Mouse (Mus musculus): ENCODE measurements around the gene Dact1. TPM values are rescaled to one million over a fixed set of nuclear protein-coding genes. Genes with fewer than 3 reads are reported as not detected.

The Dact1 gene
- polyA plus RNA-seq, 1 experiment from 2014 or later, result 38.7 TPM

DNA sequence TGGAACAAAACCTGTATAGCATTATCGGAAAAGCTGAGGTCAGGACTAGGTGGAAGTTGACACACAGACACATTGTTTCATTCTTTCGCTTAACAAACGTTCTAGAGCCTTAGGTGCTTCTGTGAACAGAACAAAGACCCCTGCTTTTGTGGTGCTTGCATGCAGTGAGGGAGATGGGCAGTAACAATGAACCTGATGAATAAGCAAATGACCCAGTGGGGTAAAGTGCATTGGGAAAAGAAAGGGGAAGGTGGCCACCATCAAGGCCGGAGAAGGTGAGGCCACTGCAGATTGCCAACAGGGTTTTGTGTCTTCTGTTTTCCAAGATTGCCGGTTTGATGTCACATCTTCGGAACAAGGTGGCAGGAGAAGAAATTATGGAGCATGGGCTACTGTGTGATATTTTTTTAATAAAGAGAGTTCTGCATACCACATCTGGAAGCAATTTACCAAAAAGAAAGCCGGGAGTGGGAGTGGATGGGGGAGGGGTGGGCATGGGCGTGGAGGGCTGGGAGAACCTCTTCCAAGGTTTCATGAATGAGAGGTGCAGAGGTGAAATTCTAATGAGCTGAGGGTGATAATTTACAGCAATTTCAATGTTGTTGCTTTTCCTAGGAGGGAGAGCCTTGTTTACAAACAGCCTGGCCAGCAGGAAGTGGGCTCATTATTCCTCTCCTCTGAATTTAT, 12.7 kb upstream of the Dact1 start:
- H3K4me1 ChIP-seq, result peaks cover 15% of the 10 kb centered on the region
- no peak overlapping the region for H3K27ac ChIP-seq (replicated peaks)
- H3K9me3 ChIP-seq, result no peaks in the 10 kb centered on the region
- no peak for ATAC-seq (replicated peaks)
- WGBS, result 53% methylated on average over 8 of the region's 8 CpGs
- no peak overlapping the region for H3K4me2 ChIP-seq (replicated peaks)
- H3K36me3 ChIP-seq, result no peaks in the 10 kb centered on the region
- H3K9ac ChIP-seq (replicated peaks), result no peak overlapping the region
- no peaks in the 10 kb centered on the region for H3K27me3 ChIP-seq
- H3K4me3 ChIP-seq, result no peak overlapping the region

DNA sequence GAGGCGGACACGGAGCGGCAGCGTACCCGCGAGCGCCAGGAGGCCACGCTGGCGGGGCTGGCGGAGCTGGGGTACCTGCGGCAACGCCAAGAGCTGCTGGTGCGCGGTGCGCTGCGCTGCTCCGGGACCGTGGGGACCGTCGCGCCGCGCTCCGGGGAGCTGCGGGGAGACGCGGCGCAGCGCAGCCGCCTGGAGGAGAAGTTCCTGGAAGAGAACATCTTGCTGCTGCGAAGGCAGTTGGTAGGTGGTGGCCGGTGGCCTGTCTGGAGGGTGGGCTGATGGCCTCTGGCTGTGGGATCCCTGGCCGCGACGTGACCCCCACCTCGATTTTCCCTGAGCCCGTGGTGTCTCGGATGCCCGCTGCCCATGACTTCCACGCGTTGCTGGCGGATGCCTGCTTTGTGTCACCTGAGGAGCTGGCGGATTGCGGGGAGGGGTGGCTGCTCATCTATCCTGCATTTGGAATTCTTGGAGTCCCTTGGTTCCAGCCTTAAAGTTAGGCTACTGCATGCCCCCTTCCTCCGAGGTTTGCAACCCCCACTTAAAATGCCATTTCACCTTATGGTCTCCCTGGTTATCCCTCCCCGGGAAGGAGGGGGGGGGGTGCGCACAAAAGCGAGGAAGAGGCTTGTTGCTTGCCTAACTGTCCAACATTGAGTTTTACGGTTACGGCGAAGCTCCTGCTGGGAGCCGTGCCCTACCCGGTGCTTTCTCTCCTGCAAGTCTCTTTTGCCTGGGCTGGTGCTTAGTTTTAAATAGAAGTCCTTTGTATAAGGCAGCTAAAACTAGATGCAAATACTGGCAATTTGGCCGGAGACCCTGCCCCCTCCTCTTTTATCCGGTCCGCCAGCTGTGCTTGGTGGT, 616 bp downstream of the Dact1 start:
- H3K36me3 ChIP-seq, result peaks cover 4% of the 10 kb centered on the region; the same call in 1 of the 2 replicates
- H3K27me3 ChIP-seq, result no peaks in the 10 kb centered on the region
- under 1% methylated on average over 47 of the region's 56 CpGs for WGBS
- peaks cover 20% of the 10 kb centered on the region for H3K4me1 ChIP-seq
- peak overlapping the region; percentile 88 for H3K4me3 ChIP-seq
- peak; percentile 73 for ATAC-seq (replicated peaks)
- H3K9ac ChIP-seq (replicated peaks), result peak overlapping the region; percentile 86
- no peaks in the 10 kb centered on the region for H3K9me3 ChIP-seq
- H3K27ac ChIP-seq (replicated peaks), result peak overlapping the region; percentile 89
- peak overlapping the region; percentile 77 for H3K4me2 ChIP-seq (replicated peaks)

DNA sequence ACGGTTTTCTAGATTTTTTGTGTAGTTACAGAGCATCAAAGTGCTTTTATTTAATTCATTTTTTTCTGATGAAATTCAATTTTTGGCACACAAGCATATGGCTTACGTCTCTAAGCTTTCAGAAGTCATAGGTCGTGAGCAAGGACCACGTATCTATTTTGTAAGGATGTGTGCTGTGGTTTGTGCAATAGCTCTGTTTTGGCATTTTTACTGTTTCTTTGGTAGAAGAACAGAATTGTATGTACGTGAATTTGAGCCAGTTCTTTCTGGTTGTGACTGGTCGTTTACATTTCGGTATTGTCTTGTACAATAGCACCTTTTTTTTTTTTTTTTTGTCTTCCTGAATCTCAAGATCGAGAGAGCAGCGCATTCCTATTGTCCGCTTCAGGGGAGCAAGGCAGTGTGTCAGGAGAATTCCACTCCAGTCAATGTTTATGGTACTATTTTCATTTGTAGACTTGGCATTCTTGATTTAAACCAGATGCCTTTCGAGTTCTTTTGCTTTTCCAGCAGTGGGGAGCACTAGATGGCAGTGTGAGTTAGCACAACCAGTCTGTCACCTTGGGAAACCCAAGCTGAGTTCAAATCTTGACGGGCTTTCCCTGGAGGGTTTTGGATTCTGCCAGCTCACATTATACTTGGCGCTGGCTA, 1.7 kb downstream of the Dact1 start:
- Histone ChIP-seq H3K4me2 (replicated peaks) (peak overlapping the region; percentile 77), H3K27me3 (no peaks in the 10 kb centered on the region), H3K4me1 (peaks cover 20% of the 10 kb centered on the region), H3K27ac (replicated peaks) (peak overlapping the region; percentile 89), H3K4me3 (peak overlapping the region; percentile 88), H3K9me3 (no peaks in the 10 kb centered on the region), H3K9ac (replicated peaks) (peak overlapping the region; percentile 86), H3K36me3 (peaks cover 4% of the 10 kb centered on the region; the same call in 1 of the 2 replicates)
- 22% methylated on average over 13 of the region's 13 CpGs for WGBS
- no peak for ATAC-seq (replicated peaks)

DNA sequence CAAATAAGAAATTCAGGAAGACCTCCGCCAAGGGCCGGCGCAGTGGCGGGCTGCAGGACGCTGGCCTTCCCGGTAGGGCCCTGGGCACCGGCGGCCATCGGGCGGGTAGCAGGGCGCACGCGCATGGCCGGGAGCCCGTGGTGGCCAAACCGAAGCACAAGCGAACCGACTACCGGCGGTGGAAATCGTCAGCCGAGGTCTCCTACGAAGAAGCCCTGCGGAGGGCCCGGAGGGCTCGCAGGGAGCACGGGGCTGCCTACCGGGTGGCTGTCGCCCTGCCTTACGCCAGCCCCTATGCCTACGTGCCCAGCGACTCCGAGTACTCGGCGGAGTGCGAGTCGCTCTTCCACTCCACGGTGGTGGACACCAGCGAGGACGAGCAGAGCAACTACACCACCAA, 8.6 kb downstream of the Dact1 start:
- no peaks in the 10 kb centered on the region for H3K4me1 ChIP-seq
- H3K9ac ChIP-seq (replicated peaks), result no peak overlapping the region
- no peak overlapping the region for H3K4me2 ChIP-seq (replicated peaks)
- ATAC-seq (replicated peaks), result no peak
- peaks cover 36% of the 10 kb centered on the region for H3K36me3 ChIP-seq
- H3K9me3 ChIP-seq, result no peaks in the 10 kb centered on the region
- 78% methylated on average over 40 of the region's 40 CpGs for WGBS
- H3K27me3 ChIP-seq, result no peaks in the 10 kb centered on the region
- H3K4me3 ChIP-seq, result no peak overlapping the region
- H3K27ac ChIP-seq (replicated peaks), result no peak overlapping the region

DNA sequence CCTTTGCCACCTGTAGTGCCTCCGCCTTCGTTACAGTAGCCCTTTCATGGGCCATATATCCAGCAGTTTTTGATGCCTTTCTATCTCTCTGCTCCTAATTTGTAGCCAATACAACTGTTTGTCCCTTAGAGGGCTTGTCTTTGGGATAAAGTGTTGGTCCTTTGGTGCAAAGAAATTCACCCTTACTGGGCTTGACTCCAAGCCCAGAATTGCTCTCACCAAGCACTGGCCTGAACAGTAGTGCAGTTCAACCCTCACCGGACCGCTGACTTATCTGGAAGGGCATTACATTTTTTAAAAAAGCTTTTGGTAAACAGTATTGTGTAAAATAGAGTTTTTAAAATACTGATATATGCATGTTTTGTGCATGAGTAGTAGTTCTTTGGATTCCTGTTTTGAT, 9.9 kb downstream of the Dact1 start:
- Histone ChIP-seq H3K4me2 (replicated peaks) (no peak overlapping the region), H3K4me1 (no peaks in the 10 kb centered on the region)
- WGBS, result 92% methylated on average over 4 of the region's 4 CpGs

DNA sequence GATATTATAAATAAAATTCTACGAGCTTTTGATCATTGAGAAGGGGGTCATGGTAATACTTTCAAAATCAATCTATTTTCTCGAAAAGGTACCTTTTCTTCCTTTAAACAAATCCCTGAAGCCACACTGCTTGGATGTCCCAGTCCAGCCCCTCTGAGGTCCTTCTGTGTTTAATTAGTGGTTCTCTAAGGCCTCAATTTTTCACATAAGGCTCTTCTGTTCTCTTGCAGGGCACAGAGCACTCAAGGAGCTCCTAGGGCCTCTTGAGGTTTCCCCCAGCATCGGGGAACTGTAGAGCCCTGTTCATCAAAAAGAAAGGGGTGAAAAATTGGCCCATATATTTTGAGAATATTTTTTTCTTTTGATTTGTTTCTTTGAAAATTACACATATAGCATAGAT, 23.0 kb downstream of the Dact1 start:
- Histone ChIP-seq H3K9me3 (no peaks in the 10 kb centered on the region), H3K36me3 (no peaks in the 10 kb centered on the region), H3K4me3 (no peak overlapping the region), H3K27ac (replicated peaks) (no peak overlapping the region), H3K9ac (replicated peaks) (no peak overlapping the region), H3K4me1 (peaks cover 11% of the 10 kb centered on the region; the same call in 1 of the 2 replicates), H3K4me2 (replicated peaks) (no peak overlapping the region), H3K27me3 (no peaks in the 10 kb centered on the region)
- WGBS, result 73% methylated on average over 3 of the region's 3 CpGs
- no peak for ATAC-seq (replicated peaks)

More for the DNA sequence above, 9.9 kb downstream of the Dact1 start:
- Histone ChIP-seq H3K9me3 (no peaks in the 10 kb centered on the region), H3K9ac (replicated peaks) (no peak overlapping the region), H3K27ac (replicated peaks) (no peak overlapping the region), H3K36me3 (peaks cover 34% of the 10 kb centered on the region), H3K27me3 (no peaks in the 10 kb centered on the region), H3K4me3 (no peak overlapping the region)
- ATAC-seq (replicated peaks), result no peak

DNA sequence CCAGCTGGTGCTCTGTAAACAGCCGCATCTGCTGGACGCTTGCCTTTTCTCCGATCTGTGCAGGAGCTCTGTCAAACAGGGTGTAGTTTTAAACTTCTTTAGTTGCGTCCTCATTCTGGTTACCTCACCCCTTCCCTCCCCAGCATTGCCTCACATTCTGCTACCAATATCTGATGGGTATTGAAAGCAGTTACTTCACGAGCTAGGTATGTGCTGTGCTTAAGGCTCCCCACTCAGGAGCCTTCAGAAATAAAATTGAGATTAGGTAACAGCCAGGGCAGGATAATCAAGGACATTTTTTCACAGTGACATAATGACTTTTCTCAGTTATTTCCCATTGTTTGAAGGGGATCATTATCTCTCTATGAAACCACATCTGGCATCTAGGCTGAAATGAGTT, 23.9 kb downstream of the Dact1 start:
- no peak overlapping the region for H3K27ac ChIP-seq (replicated peaks)

DNA sequence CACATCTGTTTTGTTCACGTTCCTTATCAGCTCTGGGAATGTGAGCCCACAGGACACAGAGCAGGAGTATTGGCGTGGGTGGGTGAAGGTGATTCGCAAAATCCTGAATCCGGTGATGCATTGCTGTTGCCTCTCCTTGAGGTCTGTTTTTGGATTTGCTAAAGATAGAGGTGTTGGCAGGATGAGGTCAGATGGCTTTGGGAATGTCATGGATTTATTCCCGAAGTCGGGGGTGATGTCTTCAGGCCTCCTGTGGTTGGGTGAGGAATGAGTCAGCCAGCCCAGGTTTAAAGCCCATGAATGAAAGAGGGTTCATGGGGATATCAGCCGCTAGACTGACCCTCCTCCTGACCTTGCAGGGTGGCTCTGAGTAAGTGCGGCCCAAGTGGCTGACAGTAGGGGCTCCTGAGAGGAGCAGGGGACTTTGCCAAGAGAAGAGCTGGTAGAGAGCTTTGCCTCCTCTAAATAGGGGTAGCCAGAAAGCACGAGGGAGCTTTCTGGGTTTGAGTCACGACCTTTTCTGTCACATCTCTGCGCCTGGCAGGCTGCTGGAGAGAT, 27.4 kb downstream of the Dact1 start:
- WGBS, result 76% methylated on average over 11 of the region's 11 CpGs
- H3K36me3 ChIP-seq, result no peaks in the 10 kb centered on the region
- H3K9me3 ChIP-seq, result no peaks in the 10 kb centered on the region
- H3K4me1 ChIP-seq, result peaks cover 11% of the 10 kb centered on the region
- H3K27ac ChIP-seq (replicated peaks), result no peak overlapping the region
- ATAC-seq (replicated peaks), result no peak
- no peak overlapping the region for H3K4me2 ChIP-seq (replicated peaks)
- no peak overlapping the region for H3K4me3 ChIP-seq
- H3K27me3 ChIP-seq, result no peaks in the 10 kb centered on the region
- no peak overlapping the region for H3K9ac ChIP-seq (replicated peaks)

More for the DNA sequence above, 23.9 kb downstream of the Dact1 start:
- Histone ChIP-seq H3K4me3 (no peak overlapping the region), H3K4me2 (replicated peaks) (no peak overlapping the region), H3K9ac (replicated peaks) (no peak overlapping the region), H3K4me1 (peaks cover 14% of the 10 kb centered on the region), H3K9me3 (no peaks in the 10 kb centered on the region), H3K36me3 (no peaks in the 10 kb centered on the region), H3K27me3 (no peaks in the 10 kb centered on the region)
- no peak for ATAC-seq (replicated peaks)
- WGBS, result 54% methylated on average over 5 of the region's 5 CpGs

DNA sequence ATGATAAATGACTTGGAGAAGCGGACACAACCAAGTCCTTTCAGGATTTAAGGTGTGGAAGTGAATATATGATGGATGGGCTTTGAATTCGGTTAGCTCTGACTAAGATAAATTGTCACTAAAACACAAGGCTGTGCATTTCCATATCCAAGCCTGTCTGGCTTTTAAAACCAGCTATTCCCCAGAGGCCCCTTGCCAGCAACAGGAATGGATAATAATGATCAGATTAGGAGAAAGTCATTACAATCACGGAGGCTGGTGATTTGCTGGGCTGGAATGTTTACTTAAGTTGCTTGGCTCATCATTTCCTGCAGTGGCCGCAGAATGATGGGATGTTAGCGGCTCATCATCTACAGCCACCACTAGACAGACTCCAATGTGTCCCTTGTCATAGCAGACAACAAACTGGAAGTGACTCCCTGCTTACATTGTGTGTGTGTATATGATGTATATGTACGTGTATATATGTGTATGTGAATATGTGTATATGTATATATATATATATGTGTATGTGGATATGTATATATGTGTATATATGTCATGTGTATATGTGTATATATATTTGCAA, 28.3 kb downstream of the Dact1 start:
- Histone ChIP-seq H3K4me1 (peaks cover 11% of the 10 kb centered on the region), H3K27me3 (no peaks in the 10 kb centered on the region), H3K9ac (replicated peaks) (no peak overlapping the region), H3K27ac (replicated peaks) (no peak overlapping the region), H3K36me3 (no peaks in the 10 kb centered on the region), H3K4me3 (no peak overlapping the region), H3K9me3 (no peaks in the 10 kb centered on the region), H3K4me2 (replicated peaks) (no peak overlapping the region)
- WGBS, result 75% methylated on average over 6 of the region's 6 CpGs
- ATAC-seq (replicated peaks), result no peak

DNA sequence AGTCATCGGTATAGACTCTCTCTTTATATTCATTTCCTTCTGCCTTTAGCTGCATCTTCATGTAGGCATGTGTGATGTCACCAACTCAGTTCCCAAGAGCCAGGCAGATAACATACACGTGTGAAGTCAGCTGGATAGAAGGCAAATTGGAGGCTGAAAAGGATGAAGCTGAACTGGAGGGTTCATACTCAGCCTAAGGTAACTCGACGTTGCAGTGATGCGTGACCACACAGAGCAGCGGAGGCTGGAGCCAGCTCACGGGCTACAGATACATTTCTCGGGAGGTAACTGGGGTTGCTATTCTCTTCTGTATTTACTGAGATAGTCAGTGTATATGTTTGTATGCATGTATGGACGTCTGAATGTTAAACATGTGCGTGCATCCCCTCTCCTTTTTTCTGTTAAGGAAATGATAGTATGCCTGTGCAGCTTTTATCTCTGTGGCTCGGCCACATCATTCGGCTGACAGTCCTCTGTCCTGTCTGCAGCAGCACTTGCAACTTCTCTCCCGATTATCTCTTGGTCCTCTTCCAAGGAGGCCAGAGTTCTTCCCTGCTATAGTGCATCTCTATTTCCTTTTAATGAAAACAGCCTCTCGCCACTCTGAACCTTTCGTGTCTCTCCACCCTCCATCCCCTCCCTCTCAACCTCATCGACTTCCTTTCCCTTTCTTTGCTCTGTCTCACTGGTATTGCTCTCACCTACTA, 29.6 kb downstream of the Dact1 start:
- H3K4me2 ChIP-seq (replicated peaks), result no peak overlapping the region
- no peak overlapping the region for H3K27ac ChIP-seq (replicated peaks)
- 72% methylated on average over 16 of the region's 16 CpGs for WGBS
- H3K4me1 ChIP-seq, result peaks cover 5% of the 10 kb centered on the region; the same call in 1 of the 2 replicates
- no peaks in the 10 kb centered on the region for H3K27me3 ChIP-seq
- H3K36me3 ChIP-seq, result no peaks in the 10 kb centered on the region
- ATAC-seq (replicated peaks), result no peak
- H3K4me3 ChIP-seq, result no peak overlapping the region
- H3K9me3 ChIP-seq, result no peaks in the 10 kb centered on the region
- H3K9ac ChIP-seq (replicated peaks), result no peak overlapping the region

DNA sequence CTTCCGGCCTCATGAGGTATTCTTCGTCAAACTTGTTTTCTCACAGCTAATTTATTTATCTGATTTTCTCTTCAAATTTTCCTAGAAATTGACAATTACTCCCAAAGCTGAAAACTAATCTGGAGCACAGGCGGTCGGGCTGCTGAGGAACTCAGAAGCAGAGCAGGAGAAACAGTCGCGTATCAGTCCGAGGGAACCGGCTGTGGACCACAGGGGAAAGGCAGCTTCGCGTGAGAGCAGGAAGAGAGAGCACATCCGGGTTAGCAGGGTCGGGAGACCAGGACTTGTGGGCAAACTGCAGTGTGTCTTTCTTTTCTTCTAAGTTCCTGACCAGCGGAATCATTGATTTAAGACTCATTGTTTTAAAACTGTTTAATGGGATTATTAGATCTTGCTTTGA, 32.7 kb downstream of the Dact1 start:
- WGBS, result 59% methylated on average over 13 of the region's 13 CpGs
- no peak overlapping the region for H3K4me2 ChIP-seq (replicated peaks)

More for the DNA sequence above, 32.7 kb downstream of the Dact1 start:
- Histone ChIP-seq H3K9ac (replicated peaks) (no peak overlapping the region), H3K4me1 (peaks cover 3% of the 10 kb centered on the region; the same call in 1 of the 2 replicates), H3K4me3 (no peak overlapping the region), H3K36me3 (no peaks in the 10 kb centered on the region), H3K27me3 (no peaks in the 10 kb centered on the region), H3K27ac (replicated peaks) (no peak overlapping the region), H3K9me3 (no peaks in the 10 kb centered on the region)
- no peak for ATAC-seq (replicated peaks)
